Mouse (Mus musculus) ovary, postnatal 10 days (tissue): ENCODE measurements around the gene Cenpt.
"Not testable (repeated sequence)": the region's sequence is repeated elsewhere in the genome, so short reads cannot be mapped to it uniquely, and the experiment has no call there.

Experiments used
- DNase-seq: peaks from one replicate; pipeline ENCODE4 v3.0.0; 2022; ENCODE audit warnings: low spot score

Cenpt gene

GRCm38 (mm10) chr8:105854303-105854702 is 1.2 kb upstream of the Cenpt start:
- DNase-seq = no peak

GRCm38 (mm10) chr8:105852146-105852729 is 840 bp downstream of the Cenpt start:
- no peak for DNase-seq

GRCm38 (mm10) chr8:105851651-105852143 is 1.4 kb downstream of the Cenpt start:
- DNase-seq = peak; percentile 63

DNA sequence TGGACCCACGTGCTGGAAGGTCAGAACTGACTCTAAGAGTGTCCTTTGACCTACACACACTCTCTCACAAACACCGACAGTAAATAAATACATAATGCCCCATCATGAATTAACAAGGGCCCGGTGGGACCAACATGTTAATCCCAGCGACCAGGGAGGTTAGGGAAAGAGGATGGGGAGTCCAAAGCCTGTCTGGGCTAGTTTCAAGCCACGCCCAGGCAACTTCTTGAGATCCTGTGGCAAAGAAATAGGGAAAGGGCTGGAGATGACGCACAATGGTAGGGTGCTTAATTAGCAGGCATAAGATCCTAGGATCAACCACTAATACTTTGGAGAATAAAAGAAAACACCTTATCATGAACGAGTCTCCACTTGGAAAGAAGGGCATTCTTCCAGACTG is 2.5 kb downstream of the Cenpt start:
- DNase-seq = no peak

DNA sequence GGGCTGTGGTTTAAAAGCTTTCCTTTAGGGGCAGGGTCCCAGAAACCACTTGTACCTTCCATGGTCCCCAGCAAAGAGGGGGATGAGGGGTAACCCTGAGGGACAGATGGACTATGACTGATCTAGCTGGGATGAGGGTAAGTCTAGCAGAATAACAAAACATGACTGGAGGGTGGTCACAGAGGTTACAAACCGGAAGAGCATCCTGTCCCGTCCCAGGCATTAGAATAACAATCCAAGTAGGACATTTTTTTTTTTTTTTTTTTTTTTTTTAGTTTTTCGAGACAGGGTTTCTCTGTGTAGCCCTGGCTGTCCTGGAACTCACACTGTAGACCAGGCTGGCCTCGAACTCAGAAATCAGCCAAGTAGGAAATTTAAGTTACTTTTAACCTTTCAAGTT is 3.1 kb downstream of the Cenpt start:
- no peak for DNase-seq

GRCm38 (mm10) chr8:105846678-105847077 is 6.4 kb downstream of the Cenpt start:
- DNase-seq = no peak

GRCm38 (mm10) chr8:105839209-105839608 is 13.9 kb downstream of the Cenpt start:
- DNase-seq = no peak

GRCm38 (mm10) chr8:105836991-105837390 is 16.1 kb downstream of the Cenpt start:
- no peak for DNase-seq

- no peak for DNase-seq
Measured at GRCm38 (mm10) chr8:105835318-105835717, 17.8 kb downstream of the Cenpt start.

DNA sequence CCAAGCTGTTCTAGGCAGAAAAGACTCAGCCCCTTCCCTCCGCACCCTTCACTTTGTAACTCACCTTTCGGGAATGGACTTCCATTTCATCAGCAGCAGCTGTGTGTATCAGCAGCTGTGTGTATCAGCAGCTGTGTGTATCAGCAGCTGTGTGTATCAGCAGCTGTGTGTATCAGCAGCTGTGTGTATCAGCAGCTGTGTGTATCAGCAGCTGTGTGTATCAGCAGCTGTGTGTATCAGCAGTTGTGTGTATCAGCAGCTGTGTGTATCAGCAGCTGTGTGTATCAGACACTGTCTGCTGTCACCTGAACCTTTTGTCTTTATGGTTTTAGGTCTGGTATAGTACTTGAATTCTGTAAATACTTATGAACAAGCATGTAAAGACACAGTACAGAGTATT is 19.3 kb downstream of the Cenpt start:
- DNase-seq = not testable (repeated sequence)

- peak; percentile 84 for DNase-seq
Measured at GRCm38 (mm10) chr8:105826861-105827848, 25.9 kb downstream of the Cenpt start, which contains the start of the genes Ranbp10 and Tsnaxip1. TSS of gene Ranbp10 (minus strand) at chr8:105827350. TSS of gene Tsnaxip1 (plus strand) at chr8:105827731.

GRCm38 (mm10) chr8:105826379-105826778 is 26.7 kb downstream of the Cenpt start:
- no peak for DNase-seq

DNA sequence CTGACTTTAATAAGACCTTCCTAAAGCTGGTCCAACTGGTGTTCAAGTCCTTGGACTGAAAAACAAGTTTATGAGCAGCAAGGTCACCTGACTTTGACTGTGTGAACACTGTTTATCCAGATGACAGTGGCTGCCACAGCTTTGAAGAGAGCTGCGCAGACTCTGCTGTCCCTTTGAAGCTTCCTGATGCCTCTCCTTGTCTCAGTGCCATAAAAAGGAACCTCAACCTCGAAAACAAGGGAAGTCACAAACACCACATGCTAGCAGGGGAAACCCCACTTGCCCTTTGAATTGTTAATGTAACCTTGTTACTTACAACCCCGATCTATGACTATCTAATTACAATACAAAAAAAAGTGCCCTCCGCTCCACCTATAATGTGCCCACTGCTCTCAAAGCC is 27.6 kb downstream of the Cenpt start:
- no peak for DNase-seq

DNA sequence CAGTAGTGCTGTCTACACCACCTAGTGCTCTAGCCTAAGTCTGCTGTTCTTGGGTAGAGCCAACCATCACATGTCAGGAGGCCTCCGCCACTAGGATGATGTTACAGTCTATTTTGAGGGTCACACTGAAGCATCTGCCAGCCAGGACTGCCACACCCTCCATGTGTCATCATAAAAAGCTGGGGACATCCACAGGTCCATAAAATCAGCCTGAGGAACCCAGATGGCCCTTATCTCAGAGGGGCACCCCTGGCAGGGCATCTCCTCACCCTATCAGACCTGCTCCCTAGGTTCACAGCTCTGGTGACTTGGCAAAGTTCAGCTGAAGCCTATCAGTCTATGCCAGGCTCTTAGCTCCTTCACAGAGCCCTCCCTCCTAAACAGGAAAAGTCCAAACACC is 32.2 kb downstream of the Cenpt start:
- no peak for DNase-seq

- no peak for DNase-seq
Measured at GRCm38 (mm10) chr8:105819659-105820058, 33.4 kb downstream of the Cenpt start.

DNA sequence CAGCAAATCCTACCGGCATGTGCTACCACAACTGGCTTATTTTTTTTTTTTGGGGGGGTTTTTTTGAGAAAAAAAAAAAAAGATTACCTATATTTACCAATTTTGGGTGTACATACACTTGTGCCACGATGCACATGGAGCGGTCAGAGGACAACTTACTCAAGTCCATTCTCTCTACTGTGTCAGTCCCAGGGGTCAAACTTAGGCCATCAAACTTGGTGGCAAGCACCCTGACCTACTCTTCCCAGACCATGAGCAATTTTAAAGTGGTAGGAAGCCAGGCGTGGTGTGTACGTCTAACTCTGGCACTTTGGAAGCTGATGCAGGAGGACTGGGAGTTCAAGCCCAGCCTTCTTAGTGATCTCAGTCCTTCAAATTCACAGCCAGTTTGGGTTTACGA is 39.8 kb downstream of the Cenpt start:
- DNase-seq = no peak

GRCm38 (mm10) chr8:105812511-105812910 is 40.6 kb downstream of the Cenpt start:
- DNase-seq = no peak

DNA sequence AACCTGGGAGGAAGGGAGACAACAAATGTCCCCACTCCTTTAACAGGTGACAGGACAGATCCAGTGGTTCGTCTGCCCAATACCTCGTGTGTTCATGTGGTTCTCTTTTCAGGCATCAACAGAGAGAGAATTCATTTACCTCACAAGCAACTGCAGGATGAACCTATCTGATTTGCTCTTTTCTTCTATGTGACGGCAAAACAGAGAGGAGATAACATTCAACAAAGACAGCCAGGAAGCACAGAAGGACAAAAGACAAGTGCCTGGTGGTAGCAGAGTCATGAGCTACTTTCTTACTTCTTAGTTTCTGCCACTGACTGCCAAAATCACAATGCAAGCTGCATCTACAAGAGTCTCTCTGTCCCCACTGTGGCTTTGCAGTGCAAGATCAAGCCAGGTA is 41.5 kb downstream of the Cenpt start:
- DNase-seq = no peak

- DNase-seq = no peak
Measured at GRCm38 (mm10) chr8:105811061-105811460, 42.0 kb downstream of the Cenpt start.

DNA sequence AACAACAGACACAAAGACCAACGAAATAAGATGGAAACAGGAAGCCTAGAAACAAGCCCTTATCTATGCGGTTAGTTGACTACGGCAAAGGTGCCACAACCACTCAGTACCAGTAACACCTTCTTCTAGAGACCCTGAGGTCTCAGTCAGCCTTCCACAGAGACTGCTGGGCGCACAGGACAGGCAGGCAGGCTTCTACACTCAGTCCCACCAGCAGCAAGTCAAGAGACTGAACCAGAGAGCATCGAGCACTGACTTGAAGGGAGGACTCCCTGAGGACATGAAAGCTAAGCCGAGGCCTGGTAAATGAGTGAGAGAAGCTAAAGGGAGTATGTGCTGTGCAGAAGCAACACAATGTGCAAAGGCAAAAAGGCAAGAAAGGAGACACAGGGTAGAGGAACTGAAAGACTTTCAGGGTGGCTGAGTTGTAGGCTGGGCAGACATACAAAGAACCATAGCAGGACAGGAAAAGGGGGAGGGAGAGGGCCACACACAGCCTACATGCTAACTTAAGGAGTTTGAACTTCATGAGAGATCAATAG is 42.8 kb downstream of the Cenpt start:
- DNase-seq = no peak

- no peak for DNase-seq
Measured at GRCm38 (mm10) chr8:105808480-105808879, 44.6 kb downstream of the Cenpt start.

- no peak for DNase-seq
Measured at GRCm38 (mm10) chr8:105807766-105808165, 45.3 kb downstream of the Cenpt start.

DNA sequence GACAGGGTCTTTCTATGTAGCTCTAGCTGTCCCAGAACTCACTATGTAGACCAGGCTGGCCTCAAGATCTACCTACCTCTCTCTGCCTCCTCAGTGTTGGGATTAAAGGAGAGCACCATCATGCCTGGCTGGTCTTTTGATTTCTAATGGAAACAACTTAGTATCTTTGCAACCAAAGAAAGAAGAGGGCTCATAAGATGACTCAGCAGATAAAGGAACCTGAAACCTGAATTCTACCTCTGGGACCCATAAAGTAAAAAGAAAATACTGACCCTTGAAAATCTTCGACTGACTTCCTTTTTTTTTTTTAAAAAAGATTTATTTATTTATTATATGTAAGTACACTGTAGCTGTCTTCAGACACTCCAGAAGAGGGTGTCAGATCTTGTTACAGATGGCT is 47.1 kb downstream of the Cenpt start:
- DNase-seq = no peak
